Mouse (Mus musculus): ENCODE data around the gene BC048679.

The BC048679 gene

GRCm38 (mm10) chr7:81493331-81494021 is 4.6 kb downstream of the BC048679 start, which contains the start of gene Ap3b2:
TSS of gene Ap3b2 (minus strand) at chr7:81493925.
- TF ChIP-seq GATA4 (IDR thresholded peaks at IDR 0.05; ENCODE audit: insufficient replicate concordance, low read length) = no peak

GRCm38 (mm10) chr7:81492628-81493027 is 5.5 kb downstream of the BC048679 start:
- TF ChIP-seq GATA4 (IDR thresholded peaks at IDR 0.05; ENCODE audit: insufficient replicate concordance, low read length) = no peak

GRCm38 (mm10) chr7:81489649-81490048 is 8.4 kb downstream of the BC048679 start:
- no peak for TF ChIP-seq GATA4 (IDR thresholded peaks at IDR 0.05; ENCODE audit: insufficient replicate concordance, low read length)

GRCm38 (mm10) chr7:81480800-81481199 is 17.3 kb downstream of the BC048679 start:
- no peak for TF ChIP-seq GATA4 (IDR thresholded peaks at IDR 0.05; ENCODE audit: insufficient replicate concordance, low read length)

DNA sequence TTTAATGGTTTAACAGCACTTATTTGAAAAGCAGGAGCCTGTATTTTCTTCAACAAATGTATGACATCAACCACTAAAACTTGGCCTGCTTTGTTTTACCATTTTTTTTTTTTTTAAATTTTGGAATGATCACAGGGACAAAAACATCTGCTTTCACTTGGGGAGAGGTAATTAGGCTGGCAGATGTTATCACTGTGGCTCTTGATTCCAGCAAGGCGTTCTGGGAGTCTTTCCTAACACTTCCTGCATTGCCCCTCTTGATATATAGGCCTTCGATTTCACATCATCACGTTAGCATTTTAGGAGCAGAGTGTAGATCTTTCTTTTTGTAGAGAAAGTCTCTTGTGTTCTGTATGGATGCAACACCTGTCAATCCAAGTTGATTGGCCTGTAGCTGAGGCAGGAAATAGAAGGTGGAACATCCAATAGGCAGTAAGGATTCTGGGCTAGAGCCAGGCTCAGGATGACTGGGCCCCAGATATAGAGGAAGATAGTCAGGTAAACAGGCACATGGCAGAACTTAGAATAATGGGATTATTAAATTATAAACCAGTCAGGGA is 18.5 kb downstream of the BC048679 start:
- no peak for TF ChIP-seq GATA4 (IDR thresholded peaks at IDR 0.05; ENCODE audit: insufficient replicate concordance, low read length)

DNA sequence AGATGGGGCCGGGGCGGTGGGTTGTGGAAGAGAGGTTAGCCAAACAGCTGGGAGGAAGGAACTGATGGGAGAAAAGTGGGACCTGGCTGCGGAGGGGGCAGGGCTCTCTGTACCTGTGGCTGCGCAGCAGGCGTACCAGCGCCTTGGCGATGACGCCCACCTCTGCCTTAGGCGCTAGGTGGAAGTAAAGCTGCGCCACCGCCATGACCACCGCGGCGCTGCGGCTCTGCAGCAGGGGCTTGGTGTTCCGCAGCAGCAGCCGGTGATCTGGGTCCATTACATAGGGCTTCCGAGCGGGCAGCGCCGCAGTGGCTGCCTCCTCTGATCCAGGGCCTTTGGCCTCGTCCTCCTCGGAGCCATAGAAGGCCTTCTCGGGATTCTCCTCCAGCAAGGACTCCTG is 21.2 kb downstream of the BC048679 start:
- TF ChIP-seq GATA4 (IDR thresholded peaks at IDR 0.05; ENCODE audit: insufficient replicate concordance, low read length) = no peak

- TF ChIP-seq GATA4 (IDR thresholded peaks at IDR 0.05; ENCODE audit: insufficient replicate concordance, low read length) = no peak
These were observed 22.9 kb downstream of the BC048679 start for GRCm38 (mm10) chr7:81475221-81475620.

- TF ChIP-seq GATA4 (IDR thresholded peaks at IDR 0.05; ENCODE audit: insufficient replicate concordance, low read length) = no peak
These were observed 33.1 kb downstream of the BC048679 start for GRCm38 (mm10) chr7:81464906-81465450.

DNA sequence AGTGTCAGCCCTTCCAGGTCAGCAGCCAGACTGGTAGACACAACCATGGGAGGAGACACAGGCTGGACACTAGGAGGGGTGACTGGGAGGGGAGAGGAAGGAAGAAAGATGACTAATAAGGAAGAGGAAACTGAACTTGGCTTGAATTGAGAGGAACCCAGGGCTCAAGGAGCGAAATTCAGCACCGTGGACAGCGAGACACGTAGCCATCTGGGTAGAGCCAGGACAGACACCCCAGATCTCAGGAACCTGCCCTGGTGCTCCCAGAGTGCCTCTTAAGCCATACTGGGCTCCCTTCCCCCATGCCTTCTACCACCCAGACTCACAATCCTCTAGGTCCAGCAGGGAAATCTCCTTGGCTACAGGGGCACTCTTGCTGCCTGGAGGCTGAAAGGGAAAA is 34.0 kb downstream of the BC048679 start:
- TF ChIP-seq GATA4 (IDR thresholded peaks at IDR 0.05; ENCODE audit: insufficient replicate concordance, low read length) = no peak

GRCm38 (mm10) chr7:81462815-81463214 is 35.3 kb downstream of the BC048679 start:
- TF ChIP-seq GATA4 (IDR thresholded peaks at IDR 0.05; ENCODE audit: insufficient replicate concordance, low read length) = no peak

GRCm38 (mm10) chr7:81455155-81455651 is 42.9 kb downstream of the BC048679 start, which contains the start of gene Cpeb1:
TSS of gene Cpeb1 (minus strand) at chr7:81455465.
- TF ChIP-seq GATA4 (IDR thresholded peaks at IDR 0.05; ENCODE audit: insufficient replicate concordance, low read length) = no peak

GRCm38 (mm10) chr7:81454331-81455039 is 43.6 kb downstream of the BC048679 start:
- no peak for TF ChIP-seq GATA4 (IDR thresholded peaks at IDR 0.05; ENCODE audit: insufficient replicate concordance, low read length)

GRCm38 (mm10) chr7:81453443-81454274 is 44.4 kb downstream of the BC048679 start:
- no peak for TF ChIP-seq GATA4 (IDR thresholded peaks at IDR 0.05; ENCODE audit: insufficient replicate concordance, low read length)

GRCm38 (mm10) chr7:81452971-81453441 is 45.1 kb downstream of the BC048679 start:
- TF ChIP-seq GATA4 (IDR thresholded peaks at IDR 0.05; ENCODE audit: insufficient replicate concordance, low read length) = no peak

All from liver, adult (tissue).